Mouse (Mus musculus): Measurements from ENCODE around the gene B9d1. TPM values are rescaled to one million over a fixed set of nuclear protein-coding genes. Genes with fewer than 3 reads are reported as not detected.

The B9d1 gene
- polyA plus RNA-seq, 1 experiment from 2014 or later: 36.1 TPM

- Histone ChIP-seq H3K9me3 (ENCODE audit: control insufficient read depth, low read length) (no peaks in the 10 kb centered on the region), H3K4me1 (replicated peaks; ENCODE audit: control insufficient read depth, insufficient read depth, low read length) (peaks cover 12% of the 10 kb centered on the region), H3K4me2 (ENCODE audit: low read length) (no peak overlapping the region), H3K27me3 (replicated peaks; ENCODE audit: control insufficient read depth, insufficient read depth, low read length) (no peaks in the 10 kb centered on the region), H3K27ac (ENCODE audit: low read length) (no peak overlapping the region), H3K9ac (replicated peaks; ENCODE audit: low read depth, low read length) (no peak overlapping the region), H3K36me3 (ENCODE audit: control insufficient read depth, insufficient read depth) (no peaks in the 10 kb centered on the region), H3K4me3 (replicated peaks; ENCODE audit: low read length) (no peak overlapping the region)
- 67% methylated on average over 3 of the region's 3 CpGs for WGBS
- no peak for ATAC-seq
Observed at GRCm38 (mm10) chr11:61553015-61553754, 48.2 kb downstream of the B9d1 start.

DNA sequence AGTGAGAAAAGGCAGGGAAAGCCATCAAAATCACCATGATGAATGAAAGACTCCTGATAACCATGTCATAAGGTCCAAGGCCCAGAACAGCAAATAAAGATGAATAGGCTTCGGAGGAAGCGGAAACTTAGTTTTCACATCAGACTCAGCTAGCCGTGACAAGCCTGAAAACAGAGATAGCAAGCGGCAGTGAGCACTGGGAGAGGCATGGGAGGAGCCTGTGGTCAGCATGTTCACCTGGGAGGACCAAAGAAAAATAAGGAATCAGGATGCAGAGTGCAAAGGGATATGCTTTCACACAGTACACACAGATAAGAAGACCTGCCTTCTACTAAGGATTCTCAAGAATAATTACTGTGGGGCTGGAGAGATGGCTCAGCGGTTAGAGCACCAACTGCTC is 54.6 kb downstream of the B9d1 start:
- 87% methylated on average over 5 of the region's 5 CpGs for WGBS
- no peak overlapping the region for H3K4me3 ChIP-seq (replicated peaks; ENCODE audit: low read length)
- H3K36me3 ChIP-seq (ENCODE audit: control insufficient read depth, insufficient read depth): no peaks in the 10 kb centered on the region; the same call in 1 of the 2 replicates
- no peak for ATAC-seq
- peaks cover 4% of the 10 kb centered on the region for H3K4me1 ChIP-seq (replicated peaks; ENCODE audit: control insufficient read depth, insufficient read depth, low read length)
- H3K4me2 ChIP-seq (ENCODE audit: low read length): no peak overlapping the region
- no peaks in the 10 kb centered on the region for H3K9me3 ChIP-seq (ENCODE audit: control insufficient read depth, low read length)
- no peak overlapping the region for H3K9ac ChIP-seq (replicated peaks; ENCODE audit: low read depth, low read length)
- no peak overlapping the region for H3K27ac ChIP-seq (ENCODE audit: low read length)
- no peaks in the 10 kb centered on the region for H3K27me3 ChIP-seq (replicated peaks; ENCODE audit: control insufficient read depth, insufficient read depth, low read length)

- H3K4me1 ChIP-seq (replicated peaks; ENCODE audit: control insufficient read depth, insufficient read depth, low read length): peaks cover 11% of the 10 kb centered on the region
- H3K4me3 ChIP-seq (replicated peaks; ENCODE audit: low read length): no peak overlapping the region
- no peak overlapping the region for H3K4me2 ChIP-seq (ENCODE audit: low read length)
- ATAC-seq: no peak
- H3K27ac ChIP-seq (ENCODE audit: low read length): no peak overlapping the region
- H3K27me3 ChIP-seq (replicated peaks; ENCODE audit: control insufficient read depth, insufficient read depth, low read length): no peaks in the 10 kb centered on the region
- H3K9me3 ChIP-seq (ENCODE audit: control insufficient read depth, low read length): no peaks in the 10 kb centered on the region
- H3K36me3 ChIP-seq (ENCODE audit: control insufficient read depth, insufficient read depth): no peaks in the 10 kb centered on the region; the same call in 1 of the 2 replicates
- H3K9ac ChIP-seq (replicated peaks; ENCODE audit: low read depth, low read length): no peak overlapping the region
- 74% methylated on average over 5 of the region's 5 CpGs for WGBS
Observed at GRCm38 (mm10) chr11:61562421-61562820, 57.5 kb downstream of the B9d1 start.

Other genes with a start within 250 kb of the B9d1 start
- gene Aldh3a2, start 237.7 kb upstream of the B9d1 start, polyA plus RNA-seq (2015; fragmentation: Nextera tagmentation; extraction: Ambion mirVana): 29.5 and 29.8 TPM in 2 replicates
- gene Slc47a2, start 162.3 kb upstream of the B9d1 start, polyA plus RNA-seq (2015; fragmentation: Nextera tagmentation; extraction: Ambion mirVana): not detected in 2 replicates
- gene Slc47a1, start 126.8 kb upstream of the B9d1 start, polyA plus RNA-seq (2015; fragmentation: Nextera tagmentation; extraction: Ambion mirVana): 0.09 and 0.10 TPM in 2 replicates
- 22.6 and 35.7 TPM in 2 replicates for gene Rnf112, start 51.0 kb upstream of the B9d1 start, polyA plus RNA-seq (2015; fragmentation: Nextera tagmentation; extraction: Ambion mirVana)
- 47.4 and 55.0 TPM in 2 replicates for gene Mfap4, start 19.7 kb upstream of the B9d1 start, polyA plus RNA-seq (2015; fragmentation: Nextera tagmentation; extraction: Ambion mirVana)
- 111 and 118 TPM in 2 replicates for gene Mapk7, start 10.7 kb upstream of the B9d1 start, polyA plus RNA-seq (2015; fragmentation: Nextera tagmentation; extraction: Ambion mirVana)
- 74.6 and 92.8 TPM in 2 replicates for gene Epn2, start 74.5 kb downstream of the B9d1 start, polyA plus RNA-seq (2015; fragmentation: Nextera tagmentation; extraction: Ambion mirVana)
- 10.2 and 11.3 TPM in 2 replicates for gene Grap, start 148.1 kb downstream of the B9d1 start, polyA plus RNA-seq (2015; fragmentation: Nextera tagmentation; extraction: Ambion mirVana)
- 0.36 and 0.46 TPM in 2 replicates for gene Fam83g, start 178.9 kb downstream of the B9d1 start, polyA plus RNA-seq (2015; fragmentation: Nextera tagmentation; extraction: Ambion mirVana)
- gene Slc5a10, start 215.7 kb downstream of the B9d1 start, polyA plus RNA-seq (2015; fragmentation: Nextera tagmentation; extraction: Ambion mirVana): not detected in 2 replicates